Comparison of ENCODE assay signal across 18 mouse cellular contexts in the genomic region with DNA sequence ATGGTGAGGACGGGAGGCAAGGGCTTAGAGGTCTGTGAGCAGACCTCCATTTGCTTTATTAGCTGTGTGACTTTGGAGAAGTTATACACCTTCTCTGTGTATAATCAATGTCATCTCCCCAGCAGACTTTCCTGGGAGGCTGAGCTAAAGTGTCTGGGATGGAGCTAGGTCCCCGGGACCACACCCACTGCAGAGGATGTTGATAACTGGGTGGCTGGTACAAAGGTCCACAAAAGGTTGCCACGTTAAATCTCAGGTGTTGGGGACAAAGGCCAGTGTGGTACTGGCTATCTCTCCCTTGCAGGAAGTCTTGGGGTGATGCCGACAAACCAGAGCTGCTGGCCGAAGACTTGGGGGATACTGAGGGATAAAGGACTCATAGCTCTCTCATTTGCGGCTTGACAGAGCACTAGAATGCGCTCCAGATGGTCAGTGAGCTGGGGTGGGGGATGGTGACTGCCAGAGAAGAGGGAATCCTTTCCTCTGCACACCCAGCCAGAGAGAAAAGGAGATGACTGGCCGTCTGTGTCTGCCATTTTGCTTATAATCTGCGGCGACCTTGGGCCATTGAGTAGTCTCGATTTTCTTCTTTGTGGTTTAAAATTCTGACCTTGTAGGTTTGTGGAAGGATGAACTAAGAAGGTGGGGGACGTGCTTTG. TPM values are rescaled to one million over a fixed set of nuclear protein-coding genes. Genes with fewer than 3 reads are reported as not detected.
A peak's percentile ranks its signal among the peaks of the same experiment; 100 is the strongest.
DNase-seq lines count a peak whose midpoint lies in the region; ATAC-seq and TF ChIP-seq lines count a peak whose summit lies in the region.
"Had no signal": no experiment of that assay in that cellular context is flagged by ENCODE, and none has a peak within 500 bp of the region (broad histone marks: within the 10 kb centered on the region; RNA-seq: fewer than 3 reads in every experiment).

No protein-coding gene starts in this region.

- no peak for TF ChIP-seq CTCF in kidney, adult 2 months (conservative IDR thresholded peaks at IDR 0.05; ENCODE audit: insufficient read depth, insufficient read length, low read depth, low read length)
- no peak for TF ChIP-seq CTCF in bone marrow macrophage, adult 2 months (IDR thresholded peaks at IDR 0.05; ENCODE audit: low read depth, low read length)
- TF ChIP-seq CTCF in liver, postnatal 0 days (IDR thresholded peaks at IDR 0.05; ENCODE audit: low read depth), result no peak

- ATAC-seq in liver, postnatal 0 days, result no peak
- ATAC-seq: forebrain, embryonic 15.5 days had no signal

- TF ChIP-seq EP300 in liver, postnatal 0 days (IDR thresholded peaks at IDR 0.05; ENCODE audit: low read depth), result no peak

- H3K9ac ChIP-seq in liver, postnatal 0 days (replicated peaks), result peak overlapping the region; percentile 30; the same call in 1 of the 2 replicates
- H3K9ac ChIP-seq: forebrain, embryonic 15.5 days; hindbrain, embryonic 13.5 days; midbrain, embryonic 12.5 days had no signal

- H3K4me1 ChIP-seq in kidney, adult 2 months (ENCODE audit: control insufficient read depth, insufficient read depth, low read length), result no peaks in the 10 kb centered on the region
- peaks cover 38% of the 10 kb centered on the region for H3K4me1 ChIP-seq in bone marrow macrophage, adult 2 months (ENCODE audit: control insufficient read depth, insufficient read depth, low read length)
- peaks cover 14% of the 10 kb centered on the region; the same call in 1 of the 2 replicates for H3K4me1 ChIP-seq in liver, postnatal 0 days (ENCODE audit: insufficient read depth)
- H3K4me1 ChIP-seq: forebrain, embryonic 15.5 days; hindbrain, embryonic 13.5 days; midbrain, embryonic 12.5 days had no signal

- H3K9me3 ChIP-seq in liver, postnatal 0 days (ENCODE audit: low read length), result no peaks in the 10 kb centered on the region
- H3K9me3 ChIP-seq: forebrain, embryonic 15.5 days; hindbrain, embryonic 13.5 days; midbrain, embryonic 12.5 days had no signal

- H3K27me3 ChIP-seq in kidney, adult 2 months (replicated peaks; ENCODE audit: control insufficient read depth, insufficient read depth, low read length), result no peaks in the 10 kb centered on the region
- no peaks in the 10 kb centered on the region for H3K27me3 ChIP-seq in liver, postnatal 0 days (ENCODE audit: insufficient read depth, low read length)
- H3K27me3 ChIP-seq: forebrain, embryonic 15.5 days; hindbrain, embryonic 13.5 days; midbrain, embryonic 12.5 days had no signal

- WGBS in kidney, adult 2 months, result 70% methylated on average over 12 of the region's 12 CpGs
- WGBS in liver, postnatal 0 days (ENCODE audit: insufficient replicate concordance), result 67% methylated on average over 12 of the region's 12 CpGs

- H3K36me3 ChIP-seq in kidney, adult 2 months (ENCODE audit: control insufficient read depth, insufficient read depth, low read length), result no peaks in the 10 kb centered on the region
- H3K36me3 ChIP-seq in liver, postnatal 0 days (replicated peaks; ENCODE audit: insufficient read depth, low read length), result no peaks in the 10 kb centered on the region
- H3K36me3 ChIP-seq: forebrain, embryonic 15.5 days; hindbrain, embryonic 13.5 days; midbrain, embryonic 12.5 days had no signal

- peak; percentile 22 to 23 for DNase-seq in kidney, postnatal 4 days
- no peak for DNase-seq in kidney, adult 2 months
- peak; percentile 15 for DNase-seq in retina, postnatal 1 day
- no peak for DNase-seq in retina, embryonic 14.5 days (ENCODE audit: low spot score)
- no peak for DNase-seq in liver, postnatal 0 days
- DNase-seq in frontal cortex, postnatal 14 days (ENCODE audit: low spot score in 2 of 2), result no peak
- no peak for DNase-seq in heart, adult 18-20 months
- DNase-seq: B cell, adult 2 months; cerebellum, adult 9-10 months; heart, adult 2 months; kidney, adult 18-20 months; lung, postnatal 14 days; thymus, postnatal 4 days had no signal

- TF ChIP-seq POLR2A in kidney, adult 2 months (IDR thresholded peaks at IDR 0.05; ENCODE audit: low read depth, low read length), result no peak
- no peak for TF ChIP-seq POLR2A in bone marrow macrophage, adult 2 months (IDR thresholded peaks at IDR 0.05; ENCODE audit: borderline replicate concordance, low read depth, low read length)

- no peak overlapping the region for H3K4me3 ChIP-seq in kidney, adult 2 months (ENCODE audit: insufficient read depth, low read depth, low read length)
- peak overlapping the region; percentile 83 for H3K4me3 ChIP-seq in bone marrow macrophage, adult 2 months (ENCODE audit: insufficient read depth, low read length)
- H3K4me3 ChIP-seq in liver, postnatal 0 days (ENCODE audit: low read depth, low read length), result peak overlapping the region; percentile 19; the same call in 1 of the 2 replicates
- H3K4me3 ChIP-seq: forebrain, embryonic 15.5 days; heart, adult 2 months; hindbrain, embryonic 13.5 days; midbrain, embryonic 12.5 days; myocyte had no signal

- no peak overlapping the region for H3K27ac ChIP-seq in kidney, adult 2 months (ENCODE audit: insufficient read depth, low read depth, low read length)
- peak overlapping the region; percentile 90; the same call in 1 of the 2 replicates for H3K27ac ChIP-seq in bone marrow macrophage, adult 2 months (ENCODE audit: insufficient read depth, low read depth, low read length)
- no peak overlapping the region for H3K27ac ChIP-seq in liver, postnatal 0 days (ENCODE audit: low read depth)
- H3K27ac ChIP-seq: forebrain, embryonic 15.5 days; heart, adult 2 months; hindbrain, embryonic 13.5 days; midbrain, embryonic 12.5 days had no signal

- peak overlapping the region; percentile 56 for H3K4me2 ChIP-seq in liver, postnatal 0 days (ENCODE audit: low read depth, low read length)
- H3K4me2 ChIP-seq: forebrain, embryonic 15.5 days; hindbrain, embryonic 13.5 days; midbrain, embryonic 12.5 days had no signal

RNA-seq across cellular contexts. Expression of a gene that starts 1.4 kb away (rescaled TPM):
- polyA plus RNA-seq in kidney, adult 2 months (2012; rRNA removed), result 1.4 and 2.2 TPM in 2 replicates
- 81.4 and 91.0 TPM in 2 replicates for polyA plus RNA-seq in bone marrow macrophage, adult 2 months (2012; ENCODE audit: insufficient read depth, insufficient read length, missing spikeins)
- polyA plus RNA-seq in liver, postnatal 0 days (2015; fragmentation: Nextera tagmentation; extraction: Ambion mirVana), result 1.0 and 1.3 TPM in 2 replicates
- 1 to 10 TPM; 1.3 to 1.5 TPM for total RNA-seq in heart, adult 18-20 months (2021)
- polyA plus RNA-seq: myocyte had no signal

RNA-seq across cellular contexts. Expression of a gene that starts 29.9 kb away (rescaled TPM):
- polyA plus RNA-seq in kidney, adult 2 months (2012; rRNA removed), result 22.2 and 32.2 TPM in 2 replicates
- polyA plus RNA-seq in bone marrow macrophage, adult 2 months (2012; ENCODE audit: insufficient read depth, insufficient read length, missing spikeins), result 140 and 155 TPM in 2 replicates
- polyA plus RNA-seq in liver, postnatal 0 days (2015; fragmentation: Nextera tagmentation; extraction: Ambion mirVana), result 70.7 and 71.5 TPM in 2 replicates
- 10 to 100 TPM; 51.0 to 52.9 TPM for total RNA-seq in heart, adult 18-20 months (2021)

RNA-seq across cellular contexts. Expression of a gene that starts 31.8 kb away (rescaled TPM):
- 346 and 485 TPM in 2 replicates for polyA plus RNA-seq in kidney, adult 2 months (2012; rRNA removed)
- 539 and 589 TPM in 2 replicates for polyA plus RNA-seq in bone marrow macrophage, adult 2 months (2012; ENCODE audit: insufficient read depth, insufficient read length, missing spikeins)
- polyA plus RNA-seq in liver, postnatal 0 days (2015; fragmentation: Nextera tagmentation; extraction: Ambion mirVana), result 935 and 945 TPM in 2 replicates
- 100 to 1,000 TPM; 326 to 345 TPM for total RNA-seq in heart, adult 18-20 months (2021)

RNA-seq across cellular contexts. Expression of a gene that starts 54.9 kb away (rescaled TPM):
- polyA plus RNA-seq in kidney, adult 2 months (2012; rRNA removed), result 26.7 and 29.4 TPM in 2 replicates
- polyA plus RNA-seq in bone marrow macrophage, adult 2 months (2012; ENCODE audit: insufficient read depth, insufficient read length, missing spikeins), result 12.8 and 13.8 TPM in 2 replicates
- polyA plus RNA-seq in liver, postnatal 0 days (2015; fragmentation: Nextera tagmentation; extraction: Ambion mirVana), result 7.3 and 8.7 TPM in 2 replicates
- total RNA-seq in heart, adult 18-20 months (2021), result 1 to 10 TPM; 2.8 TPM

Comparison
In these comparisons a context has a peak if more than half of its experiments do, and no peak if none do; other contexts are left out.
1. DNase-seq: peak in kidney, postnatal 4 days (2 of 2) and retina, postnatal 1 day (single experiment); none in kidney, adult 2 months (single experiment), retina, embryonic 14.5 days (single experiment), liver, postnatal 0 days (single experiment), frontal cortex, postnatal 14 days (0 of 2) and heart, adult 18-20 months (0 of 2).
2. RNA of a gene that starts 1.4 kb away (polyA plus RNA-seq): 81.4 to 91.0 TPM in bone marrow macrophage, adult 2 months; 1.4 to 2.2 TPM in kidney, adult 2 months and 1.0 to 1.3 TPM in liver, postnatal 0 days; every median in the first group is over 10 times any median in the second.